Mouse (Mus musculus) embryonic facial prominence, embryonic 10.5 days (tissue): ENCODE data around the gene Impdh1. TPM values are rescaled to one million over a fixed set of nuclear protein-coding genes. Genes with fewer than 3 reads are reported as not detected.

ENCODE experiments used
- DNase-seq: peaks from one replicate; pipeline ENCODE4 v3.0.0-alpha.2; 2017; ENCODE audit warnings: low spot score
- H3K27ac ChIP-seq: fragments of 300-500 bp; sonication (generic); replicated peaks from 2 replicates; pipeline ENCODE4 v1.5.1; 2016; ENCODE audit warnings: mild to moderate bottlenecking
- H3K27me3 ChIP-seq: fragments of 300-500 bp; sonication (generic); replicated peaks from 2 replicates; pipeline ENCODE4 v1.6.1; 2016; ENCODE audit warnings: low read depth, mild to moderate bottlenecking; ENCODE audit not compliant: poor library complexity, severe bottlenecking
- H3K36me3 ChIP-seq: fragments of 300-500 bp; sonication (generic); replicated peaks from 2 replicates; pipeline ENCODE4 v1.6.1; 2016; ENCODE audit warnings: mild to moderate bottlenecking, moderate library complexity
- H3K4me1 ChIP-seq: fragments of 300-500 bp; sonication (generic); 2 replicates; pipeline ENCODE4 v1.6.1; 2016
- H3K4me3 ChIP-seq: fragments of 300-500 bp; sonication (generic); 2 replicates; pipeline ENCODE4 v1.5.1; 2016; ENCODE audit warnings: mild to moderate bottlenecking, moderate library complexity
- H3K9me3 ChIP-seq: fragments of 300-500 bp; sonication (generic); 2 replicates; pipeline ENCODE4 v1.6.1; 2016; ENCODE audit warnings: mild to moderate bottlenecking
- WGBS: fragments of 180-500 bp; shearing (Covaris S2); methylation state at CpG from one replicate; pipeline ENCODE4 v1.1.7; 2016; 5-methylcytosine and 5-hydroxymethylcytosine counted together
- polyA plus RNA-seq: library from polyadenylated mRNA; unstranded; fragments of >200 nt; fragmentation: Nextera tagmentation; extraction: Ambion mirVana; gene quantifications from 2 replicates; pipeline ENCODE4 v1.2.1, GENCODE M21; 2016

The Impdh1 gene
- polyA plus RNA-seq, 1 experiment from 2014 or later, result 44.7 TPM

- H3K27me3 ChIP-seq, result peaks cover 56% of the 10 kb centered on the region
- WGBS, result 16% methylated on average over 25 of the region's 25 CpGs
- peak; percentile 90 for DNase-seq
- peak overlapping the region; percentile 36; the same call in 1 of the 2 replicates for H3K27ac ChIP-seq
- H3K4me3 ChIP-seq, result peak overlapping the region; percentile 51
- H3K36me3 ChIP-seq, result peaks cover 34% of the 10 kb centered on the region
- no peaks in the 10 kb centered on the region for H3K9me3 ChIP-seq
- H3K4me1 ChIP-seq, result peaks cover 40% of the 10 kb centered on the region
These were observed 17.6 kb downstream of the Impdh1 start for GRCm38 (mm10) chr6:29198309-29199222.

GRCm38 (mm10) chr6:29195846-29196698 is 20.1 kb downstream of the Impdh1 start:
- 73% methylated on average over 5 of the region's 5 CpGs for WGBS
- peak; percentile 17 for DNase-seq

DNA sequence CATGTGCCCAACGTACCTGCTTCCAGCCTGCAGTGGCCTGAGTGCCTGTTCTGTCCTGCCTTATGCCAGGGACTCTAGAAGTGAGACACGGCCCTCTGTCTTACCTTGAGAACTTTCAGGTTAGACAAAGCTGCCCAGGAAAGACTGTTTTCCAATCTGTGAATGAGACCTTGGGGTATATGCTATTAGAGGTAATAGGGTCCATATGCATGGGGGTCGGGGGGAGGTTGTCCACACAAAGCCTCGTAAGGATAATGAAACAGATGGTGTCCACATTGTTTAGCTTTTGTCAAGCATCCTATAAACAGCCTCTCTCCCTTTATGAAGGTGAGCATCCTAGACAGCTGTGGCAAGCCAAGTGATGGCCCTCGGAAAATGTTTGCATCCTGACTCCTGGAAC is 21.0 kb downstream of the Impdh1 start:
- Histone ChIP-seq H3K36me3 (peaks cover under 1% of the 10 kb centered on the region; the same call in 1 of the 2 replicates), H3K9me3 (no peaks in the 10 kb centered on the region), H3K27ac (peak overlapping the region; percentile 0; the same call in 1 of the 2 replicates), H3K4me1 (peaks cover 40% of the 10 kb centered on the region), H3K4me3 (no peak overlapping the region), H3K27me3 (peaks cover 61% of the 10 kb centered on the region)
- 65% methylated on average over 5 of the region's 5 CpGs for WGBS
- DNase-seq, result peak; percentile 11

More at GRCm38 (mm10) chr6:29195846-29196698, 20.1 kb downstream of the Impdh1 start:
- H3K27me3 ChIP-seq, result peaks cover 70% of the 10 kb centered on the region
- H3K36me3 ChIP-seq, result peaks cover 10% of the 10 kb centered on the region
- H3K4me3 ChIP-seq, result no peak overlapping the region
- H3K9me3 ChIP-seq, result no peaks in the 10 kb centered on the region
- peaks cover 40% of the 10 kb centered on the region for H3K4me1 ChIP-seq
- peak overlapping the region; percentile 48; the same call in 1 of the 2 replicates for H3K27ac ChIP-seq

GRCm38 (mm10) chr6:29193961-29194750 is 22.0 kb downstream of the Impdh1 start:
- Histone ChIP-seq H3K36me3 (no peaks in the 10 kb centered on the region), H3K4me3 (no peak overlapping the region), H3K27ac (no peak overlapping the region; the same call in 1 of the 2 replicates), H3K9me3 (no peaks in the 10 kb centered on the region), H3K4me1 (peaks cover 37% of the 10 kb centered on the region), H3K27me3 (peaks cover 51% of the 10 kb centered on the region)
- DNase-seq, result peak; percentile 48
- WGBS, result 67% methylated on average over 15 of the region's 15 CpGs

GRCm38 (mm10) chr6:29187936-29188335 is 28.2 kb downstream of the Impdh1 start:
- Histone ChIP-seq H3K4me1 (no peaks in the 10 kb centered on the region), H3K9me3 (no peaks in the 10 kb centered on the region), H3K27me3 (peaks cover 10% of the 10 kb centered on the region; the same call in 1 of the 2 replicates), H3K27ac (no peak overlapping the region), H3K36me3 (no peaks in the 10 kb centered on the region), H3K4me3 (no peak overlapping the region)
- 75% methylated on average over 1 of the region's 1 CpGs for WGBS
- peak; percentile 1 for DNase-seq

GRCm38 (mm10) chr6:29179843-29180242 is 36.3 kb downstream of the Impdh1 start:
- no peak for DNase-seq
- no peak overlapping the region for H3K27ac ChIP-seq
- H3K4me1 ChIP-seq, result peaks cover 42% of the 10 kb centered on the region
- peak overlapping the region; percentile 69 for H3K4me3 ChIP-seq
- peaks cover 80% of the 10 kb centered on the region for H3K27me3 ChIP-seq
- no peaks in the 10 kb centered on the region for H3K36me3 ChIP-seq
- no peaks in the 10 kb centered on the region for H3K9me3 ChIP-seq
- 46% methylated on average over 8 of the region's 8 CpGs for WGBS

DNA sequence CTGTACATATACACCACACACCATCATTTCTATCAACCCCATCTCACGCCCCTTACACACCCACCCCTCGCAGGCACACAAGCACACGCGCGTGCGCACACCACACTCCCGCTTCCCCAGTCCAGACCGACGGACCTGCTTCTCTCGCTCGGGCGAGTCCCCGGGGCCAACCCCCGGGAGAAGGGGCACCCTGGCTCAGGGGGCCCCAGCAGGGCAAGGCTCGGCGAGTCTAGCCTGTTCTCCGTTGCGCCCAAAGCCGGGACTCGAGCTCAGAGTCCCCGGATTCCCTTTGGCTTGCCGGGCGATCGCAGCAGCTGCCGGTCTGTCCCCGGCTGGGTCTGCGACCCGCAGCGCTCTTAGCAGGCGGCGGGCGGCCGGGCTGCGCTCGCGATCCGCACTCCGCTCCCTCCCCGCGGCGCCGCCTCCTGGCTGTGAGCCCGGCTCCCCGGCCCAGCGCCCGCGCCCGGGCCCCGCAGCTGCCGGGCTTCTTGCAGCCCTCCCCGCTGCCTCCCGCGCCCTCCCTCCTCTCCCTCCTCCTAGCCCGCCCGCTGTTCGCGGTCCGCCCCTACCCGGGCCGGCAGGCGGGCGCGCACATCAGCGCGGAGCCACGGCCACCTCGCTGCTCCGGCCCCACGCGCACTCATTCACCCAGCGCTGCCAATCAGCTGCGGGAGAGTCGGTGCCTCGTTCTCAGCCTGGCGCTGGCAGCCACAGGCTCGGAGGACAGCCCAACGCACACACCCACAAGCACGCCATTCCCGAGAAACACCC is 37.1 kb downstream of the Impdh1 start, which contains the start of gene Prrt4:
Gene Prrt4, minus strand, starts transcription at position 697 of the 771 bp plus-strand sequence.
- Histone ChIP-seq H3K4me1 (peaks cover 50% of the 10 kb centered on the region), H3K4me3 (peak within 1 kb of the TSS; percentile 69), H3K27me3 (peaks cover 87% of the 10 kb centered on the region), H3K27ac (peak within 1 kb of the TSS; percentile 80), H3K36me3 (no peaks in the 10 kb centered on the region), H3K9me3 (no peaks in the 10 kb centered on the region)
- WGBS, result under 1% methylated on average over 79 of the region's 79 CpGs
- DNase-seq, result peak; percentile 76

- H3K9me3 ChIP-seq, result no peaks in the 10 kb centered on the region
- H3K36me3 ChIP-seq, result no peaks in the 10 kb centered on the region
- peak overlapping the region; percentile 80; the same call in 1 of the 2 replicates for H3K27ac ChIP-seq
- WGBS, result 6% methylated on average over 17 of the region's 17 CpGs
- H3K27me3 ChIP-seq, result peaks cover 96% of the 10 kb centered on the region
- DNase-seq, result peak; percentile 44
- peaks cover 58% of the 10 kb centered on the region for H3K4me1 ChIP-seq
- H3K4me3 ChIP-seq, result peak overlapping the region; percentile 69
These were observed 38.0 kb downstream of the Impdh1 start for GRCm38 (mm10) chr6:29177901-29178879.

- Histone ChIP-seq H3K36me3 (no peaks in the 10 kb centered on the region), H3K9me3 (no peaks in the 10 kb centered on the region), H3K27ac (no peak overlapping the region; the same call in 1 of the 2 replicates), H3K4me3 (no peak overlapping the region), H3K4me1 (peaks cover 74% of the 10 kb centered on the region), H3K27me3 (peaks cover 98% of the 10 kb centered on the region)
- 66% methylated on average over 3 of the region's 3 CpGs for WGBS
- DNase-seq, result no peak
These were observed 41.1 kb downstream of the Impdh1 start for GRCm38 (mm10) chr6:29175113-29175512.

DNA sequence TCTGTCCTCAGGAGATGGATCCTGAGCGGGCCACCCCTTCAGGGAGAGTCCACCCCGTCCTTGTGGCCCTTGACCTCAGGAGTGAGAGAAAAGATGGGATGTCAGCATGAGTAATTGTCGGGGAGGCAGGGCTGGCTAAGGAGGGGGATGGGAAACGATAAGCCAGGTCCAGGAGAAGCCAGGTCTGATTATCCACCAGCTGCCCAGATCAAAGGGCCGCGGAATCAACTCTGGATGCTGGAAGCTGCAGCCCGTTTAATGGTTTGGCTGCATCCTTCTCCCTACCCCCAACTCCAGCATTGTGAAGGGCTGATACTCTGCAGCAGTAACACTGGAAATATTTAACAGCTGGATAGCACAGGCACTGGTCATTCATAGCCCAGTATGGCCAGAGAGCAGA is 41.8 kb downstream of the Impdh1 start:
- Histone ChIP-seq H3K27ac (no peak overlapping the region), H3K4me1 (peaks cover 79% of the 10 kb centered on the region), H3K4me3 (no peak overlapping the region), H3K36me3 (no peaks in the 10 kb centered on the region), H3K9me3 (no peaks in the 10 kb centered on the region), H3K27me3 (peaks cover 98% of the 10 kb centered on the region)
- 26% methylated on average over 7 of the region's 7 CpGs for WGBS
- peak; percentile 65 for DNase-seq
